Mouse (Mus musculus) kidney, adult 2 months (tissue): Measurements from ENCODE around the gene Wnk1. TPM values are rescaled to one million over a fixed set of nuclear protein-coding genes. Genes with fewer than 3 reads are reported as not detected.

ENCODE experiments used
- DNase-seq: peaks from one replicate; pipeline ENCODE4 v3.0.0; 2021
- H3K27ac ChIP-seq: fragments of 200-500 bp; 2 replicates; pipeline ENCODE4 v1.5.1; 2012; ENCODE audit warnings: low read depth, low read length, control low read depth, inconsistent platforms; ENCODE audit not compliant: insufficient read depth
- H3K27me3 ChIP-seq: fragments of 200-500 bp; replicated peaks from 2 replicates; pipeline ENCODE4 v1.6.1; 2012; ENCODE audit warnings: mild to moderate bottlenecking, moderate library complexity, low read length, inconsistent platforms; ENCODE audit not compliant: control insufficient read depth, insufficient read depth
- H3K36me3 ChIP-seq: fragments of 200-500 bp; 2 replicates; pipeline ENCODE4 v1.6.1; 2012; ENCODE audit warnings: mild to moderate bottlenecking, moderate library complexity, low read length, inconsistent platforms; ENCODE audit not compliant: control insufficient read depth, insufficient read depth
- H3K4me1 ChIP-seq: fragments of 200-500 bp; 2 replicates; pipeline ENCODE4 v1.6.1; 2011; ENCODE audit warnings: low read length; ENCODE audit not compliant: control insufficient read depth, insufficient read depth
- H3K4me3 ChIP-seq: fragments of 200-500 bp; 2 replicates; pipeline ENCODE4 v1.5.1; 2011; ENCODE audit warnings: mild to moderate bottlenecking, low read depth, low read length, control low read depth; ENCODE audit not compliant: insufficient read depth
- CTCF ChIP-seq: fragments of 200-500 bp; conservative IDR thresholded peaks from 2 replicates; pipeline ENCODE4 v1.5.1; 2011; ENCODE audit warnings: low read depth, mild to moderate bottlenecking, control low read depth, low read length, moderate library complexity, mixed read lengths; ENCODE audit not compliant: insufficient read depth, insufficient read length
- POLR2A ChIP-seq: fragments of 200-500 bp; IDR thresholded peaks from one replicate; pipeline ENCODE4 v1.6.1; 2011; ENCODE audit warnings: low read depth, low read length, control low read depth
- WGBS: fragments of 180-500 bp; shearing (Covaris S2); methylation state at CpG from one replicate; pipeline ENCODE4 v1.1.7; 2018; 5-methylcytosine and 5-hydroxymethylcytosine counted together
- polyA plus RNA-seq: library from polyadenylated mRNA; depleted of rRNA; stranded (reverse); fragments of >200 nt; gene quantifications from 2 replicates; pipeline ENCODE4 v1.2.3, GENCODE M21; 2012

The Wnk1 gene
- polyA plus RNA-seq, 1 experiment, result 135 TPM

GRCm38 (mm10) chr6:120022042-120022441 lies 16.4 kb downstream of the Wnk1 start:
- WGBS, result 81% methylated on average over 3 of the region's 3 CpGs

GRCm38 (mm10) chr6:120019697-120020096 lies 18.8 kb downstream of the Wnk1 start:
- 89% methylated on average over 2 of the region's 2 CpGs for WGBS

More at GRCm38 (mm10) chr6:120022042-120022441, 16.4 kb downstream of the Wnk1 start:
- Histone ChIP-seq H3K4me1 (peaks cover 10% of the 10 kb centered on the region; the same call in 1 of the 2 replicates), H3K27me3 (no peaks in the 10 kb centered on the region), H3K4me3 (no peak overlapping the region), H3K27ac (no peak overlapping the region), H3K36me3 (no peaks in the 10 kb centered on the region)
- DNase-seq, result no peak
- TF ChIP-seq POLR2A (no peak), CTCF (no peak)

GRCm38 (mm10) chr6:120013125-120013524 lies 25.3 kb downstream of the Wnk1 start:
- no peaks in the 10 kb centered on the region for H3K27me3 ChIP-seq
- 83% methylated on average over 1 of the region's 1 CpGs for WGBS
- no peak overlapping the region for H3K4me3 ChIP-seq
- DNase-seq, result no peak
- no peak for TF ChIP-seq CTCF
- no peak overlapping the region for H3K27ac ChIP-seq
- 0 out of 2 replicates have a peak, but pooled peaks cover 2% of the 10 kb centered on the region for H3K4me1 ChIP-seq
- no peaks in the 10 kb centered on the region for H3K36me3 ChIP-seq

More at GRCm38 (mm10) chr6:120019697-120020096, 18.8 kb downstream of the Wnk1 start:
- H3K4me3 ChIP-seq, result no peak overlapping the region
- no peak overlapping the region for H3K27ac ChIP-seq
- no peaks in the 10 kb centered on the region for H3K36me3 ChIP-seq
- TF ChIP-seq CTCF (no peak), POLR2A (no peak)
- H3K27me3 ChIP-seq, result no peaks in the 10 kb centered on the region
- DNase-seq, result no peak
- H3K4me1 ChIP-seq, result peaks cover 10% of the 10 kb centered on the region; the same call in 1 of the 2 replicates

- H3K27ac ChIP-seq, result no peak overlapping the region
- no peak for DNase-seq
- TF ChIP-seq POLR2A, result no peak
- TF ChIP-seq CTCF, result no peak
- H3K4me3 ChIP-seq, result no peak overlapping the region
- 0 out of 2 replicates have a peak, but pooled peaks cover 2% of the 10 kb centered on the region for H3K4me1 ChIP-seq
- H3K27me3 ChIP-seq, result no peaks in the 10 kb centered on the region
- WGBS, result 95% methylated on average over 1 of the region's 1 CpGs
- H3K36me3 ChIP-seq, result no peaks in the 10 kb centered on the region
Measured at GRCm38 (mm10) chr6:120011440-120011839, 27.0 kb downstream of the Wnk1 start.

GRCm38 (mm10) chr6:120011001-120011400 lies 27.5 kb downstream of the Wnk1 start:
- Histone ChIP-seq H3K27ac (no peak overlapping the region), H3K4me1 (0 out of 2 replicates have a peak, but pooled peaks cover 2% of the 10 kb centered on the region), H3K4me3 (no peak overlapping the region), H3K36me3 (no peaks in the 10 kb centered on the region), H3K27me3 (no peaks in the 10 kb centered on the region)
- no peak for DNase-seq
- TF ChIP-seq POLR2A, result no peak
- TF ChIP-seq CTCF, result no peak
- 77% methylated on average over 1 of the region's 1 CpGs for WGBS

- TF ChIP-seq CTCF, result no peak
- TF ChIP-seq POLR2A, result no peak
- Histone ChIP-seq H3K27ac (no peak overlapping the region), H3K4me1 (0 out of 2 replicates have a peak, but pooled peaks cover 2% of the 10 kb centered on the region), H3K36me3 (no peaks in the 10 kb centered on the region), H3K27me3 (no peaks in the 10 kb centered on the region), H3K4me3 (no peak overlapping the region)
- DNase-seq, result no peak
Measured at GRCm38 (mm10) chr6:120010535-120010934, 27.9 kb downstream of the Wnk1 start.

- TF ChIP-seq CTCF (peak; percentile 22; the same call in 1 of the 2 replicates), POLR2A (no peak)
- Histone ChIP-seq H3K27ac (no peak overlapping the region), H3K36me3 (no peaks in the 10 kb centered on the region; the same call in 1 of the 2 replicates), H3K27me3 (no peaks in the 10 kb centered on the region), H3K4me3 (no peak overlapping the region), H3K4me1 (no peaks in the 10 kb centered on the region)
- DNase-seq, result peak; percentile 57
Measured at GRCm38 (mm10) chr6:120001718-120002117, 36.8 kb downstream of the Wnk1 start.

- Histone ChIP-seq H3K27ac (no peak overlapping the region), H3K4me1 (no peaks in the 10 kb centered on the region), H3K4me3 (no peak overlapping the region), H3K27me3 (no peaks in the 10 kb centered on the region), H3K36me3 (peaks cover 2% of the 10 kb centered on the region; the same call in 1 of the 2 replicates)
- no peak for TF ChIP-seq CTCF
- no peak for TF ChIP-seq POLR2A
- no peak for DNase-seq
- WGBS, result 61% methylated on average over 1 of the region's 1 CpGs
Measured at GRCm38 (mm10) chr6:119996480-119996879, 42.0 kb downstream of the Wnk1 start.
